Mouse (Mus musculus) olfactory bulb, adult 2 months (tissue): ENCODE results near the gene Hopx.

ENCODE experiments used
- CTCF ChIP-seq: fragments of 200-500 bp; IDR thresholded peaks from 2 replicates; pipeline ENCODE4 v1.5.1; 2012; ENCODE audit warnings: low read depth, mild to moderate bottlenecking, low read length, moderate library complexity; ENCODE audit not compliant: insufficient read depth
- POLR2A ChIP-seq: fragments of 200-500 bp; IDR thresholded peaks from 2 replicates; pipeline ENCODE4 v1.6.1; 2012; ENCODE audit warnings: mild to moderate bottlenecking, low read depth, low read length, moderate library complexity; ENCODE audit not compliant: insufficient read depth

GRCm38 (mm10) chr5:77070987-77071386 lies 43.9 kb downstream of the Hopx start:
- no peak for TF ChIP-seq POLR2A
- no peak for TF ChIP-seq CTCF
